Mouse (Mus musculus) telencephalon, adult 2 months (tissue): ENCODE measurements around the gene Trim66.

Experiments used
- DNase-seq: peaks from one replicate; pipeline ENCODE4 v3.0.0-alpha.2; 2011; ENCODE audit warnings: low read depth, low spot score

Gene Trim66

GRCm38 (mm10) chr7:109522084-109522483, 14.2 kb upstream of the Trim66 start:
- DNase-seq: no peak

- no peak for DNase-seq
These were observed 12.0 kb upstream of the Trim66 start for GRCm38 (mm10) chr7:109519936-109520335.

GRCm38 (mm10) chr7:109518838-109519696, 11.1 kb upstream of the Trim66 start, which contains the start of gene Rpl27a:
Gene Rpl27a (plus strand): TSS chr7:109519147.
- peak; percentile 94 for DNase-seq

GRCm38 (mm10) chr7:109518036-109518681, 10.2 kb upstream of the Trim66 start:
- DNase-seq: no peak

GRCm38 (mm10) chr7:109516500-109516899, 8.6 kb upstream of the Trim66 start:
- no peak for DNase-seq

- no peak for DNase-seq
These were observed 3.9 kb upstream of the Trim66 start for GRCm38 (mm10) chr7:109511838-109512237.

GRCm38 (mm10) chr7:109510799-109511198, 2.9 kb upstream of the Trim66 start:
- DNase-seq: no peak

GRCm38 (mm10) chr7:109507572-109507971, 362 bp downstream of the Trim66 start:
- no peak for DNase-seq

- no peak for DNase-seq
These were observed 815 bp downstream of the Trim66 start for GRCm38 (mm10) chr7:109507119-109507518.

- no peak for DNase-seq
These were observed 10.4 kb downstream of the Trim66 start for GRCm38 (mm10) chr7:109497507-109497906.

GRCm38 (mm10) chr7:109493319-109494316, 14.3 kb downstream of the Trim66 start:
- peak; percentile 59 for DNase-seq

- no peak for DNase-seq
These were observed 15.2 kb downstream of the Trim66 start for GRCm38 (mm10) chr7:109492616-109493318.

- DNase-seq: no peak
These were observed 23.7 kb downstream of the Trim66 start for GRCm38 (mm10) chr7:109484221-109484620.

- no peak for DNase-seq
These were observed 27.2 kb downstream of the Trim66 start for GRCm38 (mm10) chr7:109480765-109481197.

GRCm38 (mm10) chr7:109477926-109478325, 30.0 kb downstream of the Trim66 start:
- DNase-seq: no peak

- no peak for DNase-seq
These were observed 37.2 kb downstream of the Trim66 start for GRCm38 (mm10) chr7:109470700-109471099.

GRCm38 (mm10) chr7:109468262-109468701, 39.7 kb downstream of the Trim66 start:
- DNase-seq: no peak

GRCm38 (mm10) chr7:109467591-109467990, 40.3 kb downstream of the Trim66 start:
- peak; percentile 39 for DNase-seq

- no peak for DNase-seq
These were observed 47.2 kb downstream of the Trim66 start for GRCm38 (mm10) chr7:109460698-109461097.

- no peak for DNase-seq
These were observed 51.4 kb downstream of the Trim66 start for GRCm38 (mm10) chr7:109456563-109456962.

GRCm38 (mm10) chr7:109455748-109456147, 52.2 kb downstream of the Trim66 start:
- DNase-seq: no peak
